Mouse (Mus musculus): ENCODE data around the gene Nrm. TPM values are rescaled to one million over a fixed set of nuclear protein-coding genes. Genes with fewer than 3 reads are reported as not detected.

Gene Nrm
- total RNA-seq (2021) = 1 to 10 TPM; 2.3 to 2.4 TPM

GRCm38 (mm10) chr17:35861198-35861857 is at the start of gene Nrm:
TSS of gene Nrm (plus strand) at chr17:35861318.
- intact Hi-C loops (cut with DNase I) = loop anchor here (2.0 kb wide), 1 partner anchor 19 kb away; no protein-coding TSS in a partner anchor
- peak; percentile 91 to 98 for DNase-seq

DNA sequence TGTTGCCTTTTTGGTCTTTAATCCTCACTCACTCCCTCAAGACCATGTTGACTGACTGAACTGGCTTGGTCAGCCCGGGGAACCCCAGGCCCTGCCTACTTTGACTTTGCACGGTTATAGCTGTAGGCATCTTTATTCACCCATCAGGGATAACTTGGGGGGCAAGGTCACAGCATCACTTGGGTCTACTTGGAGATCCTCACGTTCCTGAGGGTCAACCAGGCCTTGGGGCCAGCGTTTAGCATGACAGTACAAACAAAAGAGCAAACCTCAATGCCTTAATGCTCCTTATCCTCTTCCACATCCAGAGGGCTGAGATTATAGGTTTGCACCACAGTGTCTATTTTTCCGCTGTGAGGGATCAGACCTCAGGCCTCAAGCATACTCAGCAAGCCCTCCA is 48.8 kb upstream of the Nrm start:
- no peak for DNase-seq
- intact Hi-C loops (cut with DNase I) = no loop called here

DNA sequence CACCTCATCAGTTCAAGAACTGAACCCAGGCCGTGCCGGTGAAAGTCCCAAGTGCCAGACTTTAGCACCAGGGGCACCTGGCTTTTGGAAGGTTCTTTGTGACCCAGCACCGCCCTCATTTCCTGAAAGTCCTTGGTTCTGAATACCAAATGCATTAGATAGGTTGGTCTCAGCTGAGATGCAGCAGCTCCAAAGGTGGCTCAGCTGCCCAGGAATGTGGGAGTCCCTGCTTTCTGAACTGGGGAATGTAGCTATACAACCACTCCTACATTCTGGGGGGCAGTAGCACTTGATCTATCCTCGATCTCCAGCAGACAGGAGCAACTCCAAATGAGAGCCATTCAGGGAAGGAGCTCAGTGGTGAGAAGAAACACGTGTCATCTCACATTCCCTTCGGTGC is 48.4 kb upstream of the Nrm start:
- no peak for DNase-seq
- intact Hi-C loops (cut with DNase I) = no loop called here

- peak; percentile 92 to 93 for DNase-seq
- intact Hi-C loops (cut with DNase I) = no loop called here
Measured at GRCm38 (mm10) chr17:35813245-35813647, 47.9 kb upstream of the Nrm start.

DNA sequence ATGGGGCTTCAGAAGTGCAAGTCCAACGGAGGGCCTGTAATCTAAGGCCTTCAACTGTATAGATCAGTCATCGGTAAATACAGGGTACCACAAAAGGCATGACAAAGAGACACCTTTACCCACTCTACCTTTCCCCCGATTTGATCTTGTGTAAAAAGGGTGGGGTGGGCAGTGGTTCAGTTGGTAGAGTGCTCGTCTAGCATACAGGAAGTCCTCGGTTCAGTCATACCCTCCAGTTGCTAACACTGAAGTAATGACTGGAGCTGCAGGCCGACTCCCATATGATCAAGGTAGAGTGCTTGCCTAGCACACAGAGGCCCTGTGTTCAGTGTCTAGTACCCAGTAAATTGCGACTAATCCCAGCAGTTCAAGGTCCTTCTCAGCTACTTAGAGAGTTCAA is 47.5 kb upstream of the Nrm start:
- peak in 1 of 2 experiments; percentile 26 for DNase-seq
- intact Hi-C loops (cut with DNase I) = no loop called here

GRCm38 (mm10) chr17:35814678-35815077 is 46.4 kb upstream of the Nrm start:
- intact Hi-C loops (cut with DNase I) = no loop called here
- no peak for DNase-seq

- intact Hi-C loops (cut with DNase I) = no loop called here
- DNase-seq = no peak
Measured at GRCm38 (mm10) chr17:35815836-35816235, 45.3 kb upstream of the Nrm start.

- intact Hi-C loops (cut with DNase I) = no loop called here
- DNase-seq = no peak
Measured at GRCm38 (mm10) chr17:35816686-35817085, 44.4 kb upstream of the Nrm start.

GRCm38 (mm10) chr17:35817226-35817625 is 43.9 kb upstream of the Nrm start:
- intact Hi-C loops (cut with DNase I) = no loop called here
- no peak for DNase-seq

- intact Hi-C loops (cut with DNase I) = loop anchor here (2.0 kb wide), 1 partner anchor 81 kb away; no protein-coding TSS in a partner anchor
- no peak for DNase-seq
Measured at GRCm38 (mm10) chr17:35820111-35820510, 41.0 kb upstream of the Nrm start.

- intact Hi-C loops (cut with DNase I) = loop anchor here (2.0 kb wide), 1 partner anchor 83 kb away; no protein-coding TSS in a partner anchor
- DNase-seq = peak; percentile 87 to 90
Measured at GRCm38 (mm10) chr17:35821439-35822430, 39.4 kb upstream of the Nrm start, which contains the start of gene Ier3. TSS of gene Ier3 (plus strand) at chr17:35821684.

- peak in 1 of 2 experiments; percentile 36 for DNase-seq
- intact Hi-C loops (cut with DNase I) = no loop called here
Measured at GRCm38 (mm10) chr17:35822564-35822963, 38.6 kb upstream of the Nrm start.

GRCm38 (mm10) chr17:35822964-35823937 is 37.9 kb upstream of the Nrm start, which contains the start of gene Flot1:
TSS of gene Flot1 (plus strand) at chr17:35823230.
- intact Hi-C loops (cut with DNase I) = no loop called here
- DNase-seq = peak; percentile 87 to 89

DNA sequence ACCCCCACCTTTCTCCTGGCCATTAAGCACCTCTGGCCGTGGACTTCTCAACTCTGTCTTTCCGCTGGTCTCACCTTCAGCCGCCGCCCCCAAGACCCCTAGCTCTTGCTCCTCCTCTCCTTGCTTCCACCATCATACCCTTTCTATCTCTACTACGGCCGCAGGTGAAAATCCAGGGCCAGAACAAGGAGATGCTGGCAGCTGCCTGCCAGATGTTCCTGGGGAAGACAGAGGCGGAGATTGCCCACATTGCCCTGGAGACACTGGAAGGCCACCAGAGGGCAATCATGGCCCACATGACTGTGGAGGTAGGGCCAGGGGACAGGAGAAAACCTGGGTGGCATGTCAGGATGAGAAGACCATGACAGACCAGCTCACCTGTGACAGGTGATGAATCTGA is 36.7 kb upstream of the Nrm start:
- peak in 1 of 2 experiments; percentile 19 for DNase-seq

DNA sequence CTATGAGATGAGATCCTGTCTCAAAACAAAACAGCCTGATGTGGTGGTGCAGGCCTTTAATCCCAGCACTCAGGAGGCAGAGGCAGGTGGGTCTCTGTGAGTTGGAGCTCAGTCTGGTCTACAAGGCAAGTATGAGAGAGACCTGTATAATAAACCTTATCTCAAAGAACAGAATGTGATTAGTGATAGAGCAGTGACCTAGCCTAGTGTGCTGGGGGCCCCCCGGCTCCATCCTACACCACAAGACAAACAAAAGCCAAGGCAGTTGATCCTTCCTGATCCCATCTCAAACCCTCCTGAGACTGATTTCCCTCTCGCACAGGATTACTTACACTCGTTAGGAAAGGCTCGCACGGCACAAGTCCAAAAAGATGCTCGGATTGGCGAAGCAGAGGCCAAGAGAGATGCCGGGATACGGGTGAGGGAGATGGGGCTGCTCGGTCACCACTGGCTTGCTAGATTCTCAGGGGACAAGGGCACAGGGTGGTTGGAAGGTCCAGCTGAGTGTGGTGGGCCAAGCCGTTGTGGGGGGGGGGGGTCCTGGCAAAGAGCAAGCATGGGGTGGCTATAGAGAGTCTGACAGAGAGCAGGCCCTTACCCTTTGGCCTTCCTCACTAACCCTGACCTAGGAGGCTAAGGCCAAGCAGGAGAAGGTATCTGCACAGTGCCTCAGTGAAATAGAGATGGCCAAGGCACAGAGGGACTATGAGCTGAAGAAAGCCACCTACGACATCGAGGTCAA is 35.8 kb upstream of the Nrm start:
- no peak for DNase-seq
- intact Hi-C loops (cut with DNase I) = loop anchor here (5.0 kb wide), 1 partner anchor 167 kb away; no protein-coding TSS in a partner anchor

More for the DNA sequence above, 36.7 kb upstream of the Nrm start:
- intact Hi-C loops (cut with DNase I) = no loop called here

GRCm38 (mm10) chr17:35829737-35830136 is 31.4 kb upstream of the Nrm start:
- DNase-seq = peak; percentile 82 to 83

GRCm38 (mm10) chr17:35832400-35833238 is 28.5 kb upstream of the Nrm start:
- DNase-seq = no peak
- intact Hi-C loops (cut with DNase I) = no loop called here

More at GRCm38 (mm10) chr17:35829737-35830136, 31.4 kb upstream of the Nrm start:
- intact Hi-C loops (cut with DNase I) = loop anchor here (2.0 to 5.0 kb wide), 2 partner anchors 91 to 163 kb away; no protein-coding TSS in a partner anchor

DNA sequence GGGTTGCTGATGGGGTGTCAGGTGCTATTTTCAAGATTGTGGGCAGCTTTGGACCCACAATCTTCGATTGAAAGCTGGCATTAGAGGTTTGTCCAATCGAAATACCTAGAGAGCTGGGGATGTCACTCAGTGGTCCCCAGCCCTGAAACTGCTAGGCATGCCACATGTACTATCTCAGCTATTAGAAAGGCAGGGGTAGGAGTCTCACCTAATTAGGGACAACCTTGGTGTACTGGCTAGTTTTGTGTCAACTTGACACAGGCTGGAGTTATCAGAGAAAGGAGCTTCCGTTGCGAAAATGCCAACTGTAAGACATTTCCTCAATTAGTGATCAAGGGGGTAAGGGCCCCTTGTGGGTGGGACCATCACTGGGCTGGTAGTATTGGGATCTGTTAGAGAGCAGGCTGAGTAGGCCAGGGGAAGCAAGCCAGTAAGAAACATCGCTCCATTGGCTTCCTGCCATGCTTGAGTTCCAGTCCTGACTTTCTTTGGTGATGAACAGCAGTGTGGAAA is 27.8 kb upstream of the Nrm start:
- no peak for DNase-seq
- intact Hi-C loops (cut with DNase I) = no loop called here

Measured in heart, postnatal 36 days (tissue).